Mouse (Mus musculus) erythroblast, embryonic 14.5 days (primary cell): ENCODE measurements around the gene Lrba.

Experiments
- GATA1 ChIP-seq: IDR thresholded peaks from 2 replicates; pipeline ENCODE4 v1.6.1; 2012; ENCODE audit warnings: low read length, inconsistent platforms, mixed read lengths
- TAL1 ChIP-seq: IDR thresholded peaks from 3 replicates; pipeline ENCODE4 v1.6.1; 2012; ENCODE audit warnings: low read length, inconsistent platforms, mixed read lengths

- TF ChIP-seq TAL1 (no peak), GATA1 (no peak)
Observed at GRCm38 (mm10) chr3:86214248-86214647, 10.2 kb upstream of the Lrba start.
